Mouse (Mus musculus): Measurements from ENCODE around the gene Col6a5. TPM values are rescaled to one million over a fixed set of nuclear protein-coding genes. Genes with fewer than 3 reads are reported as not detected.
A peak's percentile ranks its signal among the peaks of the same experiment; 100 is the strongest.

Gene Col6a5
- polyA plus RNA-seq, 1 experiment from 2014 or later: 0.40 TPM

DNA sequence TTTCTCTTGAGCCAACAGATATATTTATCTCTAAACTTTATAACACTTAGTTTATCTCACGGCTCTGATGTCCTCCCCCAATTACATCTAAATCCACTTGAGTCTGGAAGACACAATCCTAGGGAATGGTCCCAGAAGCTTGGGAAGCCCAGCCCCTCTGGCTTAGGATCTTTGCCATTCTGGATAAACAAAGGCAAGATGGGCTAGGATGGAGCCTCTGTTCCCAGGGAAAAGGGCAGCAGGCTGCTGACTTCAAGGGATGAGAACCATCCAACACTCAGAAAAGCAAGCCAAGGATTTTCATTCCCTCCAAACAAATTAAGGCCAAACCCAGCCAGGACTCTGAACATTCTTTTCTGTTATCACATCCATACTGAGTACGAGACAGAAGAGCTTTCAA, 51.1 kb downstream of the Col6a5 start:
- Histone ChIP-seq H3K4me3 (no peak overlapping the region), H3K27ac (replicated peaks) (no peak overlapping the region), H3K9ac (no peak overlapping the region), H3K27me3 (no peaks in the 10 kb centered on the region), H3K4me2 (no peak overlapping the region), H3K36me3 (no peaks in the 10 kb centered on the region), H3K4me1 (replicated peaks) (no peaks in the 10 kb centered on the region), H3K9me3 (no peaks in the 10 kb centered on the region)
- WGBS: 91% methylated on average over 2 of the region's 2 CpGs
- no peak for ATAC-seq (ENCODE audit: low FRiP score, low read depth)

DNA sequence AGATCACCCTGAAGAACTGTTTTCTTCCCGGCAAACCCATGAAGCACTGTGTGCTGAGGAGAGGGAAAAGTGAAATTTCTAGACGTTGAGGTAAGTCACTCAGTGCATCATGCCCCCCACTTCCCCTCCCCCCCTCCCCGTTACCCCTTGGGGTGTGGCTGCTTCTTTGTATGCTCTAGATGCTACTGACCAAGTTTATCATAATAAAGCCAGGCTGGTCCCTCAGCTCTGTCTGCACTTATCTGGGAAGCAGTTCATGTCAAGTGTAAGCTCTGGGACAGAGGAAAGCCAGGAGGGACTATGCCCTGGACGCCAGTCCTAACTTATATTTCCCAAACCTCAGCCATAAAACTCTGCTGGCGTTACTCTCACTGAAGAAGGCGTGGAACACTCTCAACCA, 53.0 kb downstream of the Col6a5 start:
- H3K4me3 ChIP-seq: no peak overlapping the region
- no peaks in the 10 kb centered on the region for H3K4me1 ChIP-seq (replicated peaks)
- ATAC-seq (ENCODE audit: low FRiP score, low read depth): no peak
- H3K27me3 ChIP-seq: no peaks in the 10 kb centered on the region
- WGBS: 84% methylated on average over 6 of the region's 6 CpGs
- H3K36me3 ChIP-seq: no peaks in the 10 kb centered on the region
- no peak overlapping the region for H3K9ac ChIP-seq
- H3K4me2 ChIP-seq: no peak overlapping the region
- H3K27ac ChIP-seq (replicated peaks): no peak overlapping the region
- no peaks in the 10 kb centered on the region for H3K9me3 ChIP-seq

DNA sequence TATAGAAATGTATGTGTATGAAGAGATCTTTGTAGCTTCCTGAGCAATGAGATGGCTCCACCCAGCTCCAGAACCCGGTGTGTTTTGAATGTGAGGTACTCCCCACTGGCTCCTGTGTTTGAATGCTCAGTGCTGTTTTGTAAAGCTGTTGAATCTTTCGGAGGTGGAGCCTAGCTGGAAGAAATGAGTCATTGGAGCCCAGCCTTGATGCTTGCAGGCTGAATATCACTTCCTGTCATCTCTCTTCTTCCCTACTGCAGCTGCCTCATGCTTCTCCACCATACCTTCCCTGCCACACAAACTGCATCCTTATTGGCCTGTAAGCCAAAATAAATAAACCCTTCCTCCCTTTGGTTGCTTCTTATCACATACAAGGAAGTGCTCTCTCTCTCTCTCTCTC, 72.9 kb downstream of the Col6a5 start:
- Histone ChIP-seq H3K27me3 (no peaks in the 10 kb centered on the region), H3K9me3 (no peaks in the 10 kb centered on the region), H3K9ac (no peak overlapping the region), H3K36me3 (no peaks in the 10 kb centered on the region), H3K27ac (replicated peaks) (no peak overlapping the region), H3K4me2 (no peak overlapping the region), H3K4me1 (replicated peaks) (0 out of 2 replicates have a peak, but pooled peaks cover under 1% of the 10 kb centered on the region), H3K4me3 (no peak overlapping the region)
- no peak for ATAC-seq (ENCODE audit: low FRiP score, low read depth)
- WGBS: 37% methylated on average over 2 of the region's 2 CpGs

DNA sequence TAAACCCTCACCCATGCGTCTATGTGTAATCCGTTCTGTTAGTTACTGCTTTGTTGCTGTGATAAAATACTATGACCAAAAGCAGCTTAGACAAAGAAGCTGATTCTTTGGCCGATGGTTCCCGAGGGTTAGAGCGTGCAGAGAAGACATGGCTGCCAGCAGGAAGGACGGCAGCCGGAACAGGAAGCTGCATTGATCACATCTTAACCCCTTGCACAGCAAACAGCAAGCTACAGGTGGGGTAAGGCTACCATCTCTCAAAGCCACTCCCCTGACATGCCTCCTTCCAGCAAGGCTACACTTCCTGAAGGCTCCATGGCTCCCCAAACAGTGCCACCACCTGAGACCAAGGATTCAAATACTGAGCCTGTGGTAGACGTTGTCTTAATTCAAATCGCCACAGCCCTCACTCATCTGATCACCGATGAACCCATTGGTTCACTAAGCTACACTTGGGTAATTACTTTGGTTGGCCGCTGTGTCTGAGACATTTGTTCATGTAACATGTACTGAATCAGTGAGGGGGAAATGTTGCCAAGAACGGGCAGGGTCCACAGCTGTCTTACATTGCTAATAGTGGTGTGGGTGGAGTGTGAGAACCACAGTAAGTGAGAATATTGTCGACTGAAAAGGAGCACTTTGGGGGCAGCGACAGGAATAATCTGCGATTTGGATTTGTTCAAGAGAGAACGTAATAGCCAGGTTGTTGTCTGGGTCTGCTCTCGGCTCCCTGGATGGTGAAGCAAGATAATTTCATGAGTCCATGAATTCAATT, 75.6 kb downstream of the Col6a5 start:
- Histone ChIP-seq H3K4me3 (no peak overlapping the region), H3K27me3 (no peaks in the 10 kb centered on the region), H3K9ac (no peak overlapping the region)

DNA sequence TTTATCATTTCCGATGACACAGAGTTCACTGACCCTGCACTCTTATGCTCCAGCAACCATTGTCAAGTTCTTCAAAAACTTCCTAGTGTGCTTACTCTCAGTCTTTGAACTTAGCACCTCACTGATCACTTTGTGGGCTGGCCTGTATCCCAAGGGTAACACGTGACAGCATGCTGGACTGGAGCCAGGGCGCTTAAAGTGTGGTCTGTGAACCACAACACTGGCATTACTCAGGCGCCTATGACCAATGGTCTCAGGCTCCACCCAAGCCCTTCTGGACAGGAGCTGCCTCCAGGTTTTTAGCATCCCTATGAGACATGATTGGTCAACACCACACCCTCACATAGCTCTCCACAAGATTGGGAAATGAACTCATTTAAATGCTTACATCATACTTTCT, 79.7 kb downstream of the Col6a5 start:
- Histone ChIP-seq H3K9me3 (no peaks in the 10 kb centered on the region), H3K27ac (replicated peaks) (no peak overlapping the region), H3K4me3 (no peak overlapping the region), H3K27me3 (no peaks in the 10 kb centered on the region), H3K4me2 (no peak overlapping the region), H3K36me3 (no peaks in the 10 kb centered on the region), H3K9ac (no peak overlapping the region), H3K4me1 (replicated peaks) (no peaks in the 10 kb centered on the region)
- no peak for ATAC-seq (ENCODE audit: low FRiP score, low read depth)
- WGBS: 90% methylated on average over 4 of the region's 4 CpGs

More for the DNA sequence above, 75.6 kb downstream of the Col6a5 start:
- Histone ChIP-seq H3K4me1 (replicated peaks) (no peaks in the 10 kb centered on the region), H3K27ac (replicated peaks) (no peak overlapping the region), H3K9me3 (no peaks in the 10 kb centered on the region), H3K4me2 (no peak overlapping the region), H3K36me3 (no peaks in the 10 kb centered on the region)
- WGBS: 77% methylated on average over 17 of the region's 17 CpGs
- no peak for ATAC-seq (ENCODE audit: low FRiP score, low read depth)

DNA sequence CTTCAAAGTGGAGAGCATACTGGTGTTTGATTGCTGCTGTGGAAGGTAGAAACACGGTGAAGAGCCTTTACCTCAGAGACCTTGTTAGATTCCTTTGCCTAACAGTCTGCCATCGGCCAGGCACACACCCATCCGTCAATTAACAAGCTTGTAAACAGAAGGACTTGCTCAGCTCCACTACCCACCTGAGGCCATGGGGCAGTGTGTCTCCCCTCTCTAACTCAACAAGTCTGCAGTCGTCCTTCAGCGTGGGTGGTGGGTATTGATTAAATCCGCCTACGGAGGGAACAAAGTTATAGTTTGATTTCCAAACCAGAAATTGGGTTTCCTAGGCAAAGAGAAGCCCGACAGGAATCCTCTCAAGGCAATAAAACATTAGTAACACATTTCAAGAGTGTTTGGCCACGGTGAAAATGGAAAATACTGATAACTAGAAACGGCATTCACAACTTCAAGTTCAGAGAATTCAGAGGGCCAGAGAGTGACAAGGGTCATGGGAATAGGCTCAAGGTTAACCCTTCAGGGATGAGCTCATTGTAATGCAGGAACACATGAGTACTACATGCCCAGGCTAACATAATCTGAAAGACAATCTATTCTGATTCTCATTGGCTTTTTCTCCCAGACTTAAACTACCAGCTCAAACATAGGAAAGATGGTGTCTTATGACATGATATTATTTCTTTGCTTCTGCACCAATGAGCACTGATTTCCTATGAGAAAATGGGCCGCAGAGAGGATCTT, 81.9 kb downstream of the Col6a5 start:
- H3K4me3 ChIP-seq: no peak overlapping the region
- H3K9ac ChIP-seq: no peak overlapping the region
- no peaks in the 10 kb centered on the region for H3K4me1 ChIP-seq (replicated peaks)
- H3K36me3 ChIP-seq: no peaks in the 10 kb centered on the region
- H3K27ac ChIP-seq (replicated peaks): no peak overlapping the region
- H3K9me3 ChIP-seq: no peaks in the 10 kb centered on the region
- H3K27me3 ChIP-seq: no peaks in the 10 kb centered on the region
- no peak overlapping the region for H3K4me2 ChIP-seq
- no peak for ATAC-seq (ENCODE audit: low FRiP score, low read depth)
- WGBS: 71% methylated on average over 11 of the region's 11 CpGs

DNA sequence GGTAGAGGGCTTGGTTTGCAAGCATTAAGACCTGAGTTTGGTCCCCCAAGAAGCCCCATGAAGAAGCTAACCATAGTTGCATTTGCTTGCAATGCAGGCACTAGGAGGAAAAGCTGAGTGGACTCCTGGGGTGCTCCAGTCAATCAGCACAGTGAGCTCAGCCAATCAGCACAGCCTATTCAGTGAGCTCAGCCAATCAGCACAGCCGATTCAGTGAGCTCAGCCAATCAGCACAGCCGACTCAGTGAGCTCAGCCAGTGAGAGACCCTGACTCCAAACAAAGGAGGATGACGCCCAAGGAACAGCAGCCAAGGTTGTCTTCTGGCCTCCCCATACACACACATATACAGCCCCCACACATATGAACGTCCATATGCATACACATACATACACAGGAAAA, 84.3 kb downstream of the Col6a5 start:
- H3K4me3 ChIP-seq: no peak overlapping the region
- H3K4me1 ChIP-seq (replicated peaks): no peaks in the 10 kb centered on the region
- no peaks in the 10 kb centered on the region for H3K9me3 ChIP-seq
- WGBS: 88% methylated on average over 4 of the region's 4 CpGs
- no peak overlapping the region for H3K9ac ChIP-seq
- H3K36me3 ChIP-seq: no peaks in the 10 kb centered on the region
- ATAC-seq (ENCODE audit: low FRiP score, low read depth): no peak
- H3K27me3 ChIP-seq: no peaks in the 10 kb centered on the region
- H3K27ac ChIP-seq (replicated peaks): no peak overlapping the region
- H3K4me2 ChIP-seq: no peak overlapping the region

DNA sequence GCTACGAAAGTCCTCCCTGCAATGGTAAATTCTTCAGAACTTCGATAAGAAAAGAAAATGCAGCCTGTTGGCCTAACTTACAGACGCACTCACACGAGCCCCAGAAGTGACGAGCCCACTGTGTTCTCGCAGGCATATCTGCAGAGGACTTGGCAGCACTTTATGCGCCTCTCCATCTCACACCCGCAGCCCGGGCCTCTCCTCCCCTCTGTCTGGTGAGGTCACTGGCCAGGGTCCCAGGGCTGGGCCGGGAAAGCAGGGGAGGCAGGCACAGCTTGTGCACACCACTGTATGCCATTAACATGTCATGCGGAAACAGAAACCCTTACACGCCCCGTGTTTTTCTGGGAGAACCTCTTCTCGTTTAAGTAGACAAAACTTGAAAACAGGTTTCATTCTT, 88.8 kb downstream of the Col6a5 start:
- H3K4me3 ChIP-seq: no peak overlapping the region
- 73% methylated on average over 14 of the region's 14 CpGs for WGBS
- H3K27ac ChIP-seq (replicated peaks): no peak overlapping the region

DNA sequence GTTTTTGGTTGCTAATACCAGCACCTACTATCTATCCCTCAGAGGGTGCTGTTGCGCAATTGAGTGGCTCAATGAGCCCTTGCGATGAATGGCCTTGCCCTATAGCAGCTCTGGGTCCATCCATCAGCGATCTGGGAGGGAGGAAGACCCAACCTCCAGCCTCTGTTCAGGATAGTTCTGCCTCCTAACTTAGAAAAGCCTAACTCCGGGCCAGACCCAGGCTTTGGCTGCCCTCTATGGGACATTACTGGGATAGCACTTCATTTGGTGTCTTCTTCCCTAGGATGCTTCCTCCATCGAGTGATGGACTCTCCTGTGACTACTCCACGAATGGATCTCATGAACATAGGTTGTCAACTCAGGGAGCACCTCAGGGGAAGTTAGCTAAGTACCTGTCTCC, 102.7 kb downstream of the Col6a5 start:
- Histone ChIP-seq H3K27me3 (no peaks in the 10 kb centered on the region), H3K4me1 (replicated peaks) (no peaks in the 10 kb centered on the region), H3K36me3 (no peaks in the 10 kb centered on the region), H3K4me2 (no peak overlapping the region), H3K9me3 (no peaks in the 10 kb centered on the region), H3K4me3 (no peak overlapping the region), H3K9ac (no peak overlapping the region), H3K27ac (replicated peaks) (no peak overlapping the region)
- WGBS: 7% methylated on average over 6 of the region's 6 CpGs
- ATAC-seq (ENCODE audit: low FRiP score, low read depth): peak; percentile 48; the same call in 1 of the 2 replicates

More for the DNA sequence above, 88.8 kb downstream of the Col6a5 start:
- Histone ChIP-seq H3K9ac (no peak overlapping the region), H3K4me2 (no peak overlapping the region), H3K9me3 (no peaks in the 10 kb centered on the region), H3K4me1 (replicated peaks) (no peaks in the 10 kb centered on the region), H3K36me3 (no peaks in the 10 kb centered on the region), H3K27me3 (no peaks in the 10 kb centered on the region)
- ATAC-seq (ENCODE audit: low FRiP score, low read depth): no peak

DNA sequence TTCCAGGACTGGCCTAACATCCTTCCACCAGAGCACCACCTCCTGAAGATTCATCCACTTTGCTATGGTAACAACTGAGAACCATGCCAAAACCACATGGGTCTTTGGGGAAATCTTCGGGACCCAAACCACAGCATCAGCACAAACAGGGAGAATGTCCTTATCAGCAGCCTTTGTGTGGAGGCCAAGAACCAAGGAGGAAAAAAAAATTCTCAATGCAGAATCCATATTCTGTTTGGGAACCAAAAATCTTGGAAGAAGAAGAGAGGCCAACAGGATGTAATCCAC, 107.7 kb downstream of the Col6a5 start:
- Histone ChIP-seq H3K9ac (no peak overlapping the region), H3K4me1 (replicated peaks) (no peaks in the 10 kb centered on the region; the same call in 1 of the 2 replicates), H3K27ac (replicated peaks) (no peak overlapping the region), H3K27me3 (no peaks in the 10 kb centered on the region), H3K4me3 (no peak overlapping the region), H3K9me3 (no peaks in the 10 kb centered on the region), H3K36me3 (no peaks in the 10 kb centered on the region), H3K4me2 (no peak overlapping the region)
- 85% methylated on average over 1 of the region's 1 CpGs for WGBS
- no peak for ATAC-seq (ENCODE audit: low FRiP score, low read depth)

DNA sequence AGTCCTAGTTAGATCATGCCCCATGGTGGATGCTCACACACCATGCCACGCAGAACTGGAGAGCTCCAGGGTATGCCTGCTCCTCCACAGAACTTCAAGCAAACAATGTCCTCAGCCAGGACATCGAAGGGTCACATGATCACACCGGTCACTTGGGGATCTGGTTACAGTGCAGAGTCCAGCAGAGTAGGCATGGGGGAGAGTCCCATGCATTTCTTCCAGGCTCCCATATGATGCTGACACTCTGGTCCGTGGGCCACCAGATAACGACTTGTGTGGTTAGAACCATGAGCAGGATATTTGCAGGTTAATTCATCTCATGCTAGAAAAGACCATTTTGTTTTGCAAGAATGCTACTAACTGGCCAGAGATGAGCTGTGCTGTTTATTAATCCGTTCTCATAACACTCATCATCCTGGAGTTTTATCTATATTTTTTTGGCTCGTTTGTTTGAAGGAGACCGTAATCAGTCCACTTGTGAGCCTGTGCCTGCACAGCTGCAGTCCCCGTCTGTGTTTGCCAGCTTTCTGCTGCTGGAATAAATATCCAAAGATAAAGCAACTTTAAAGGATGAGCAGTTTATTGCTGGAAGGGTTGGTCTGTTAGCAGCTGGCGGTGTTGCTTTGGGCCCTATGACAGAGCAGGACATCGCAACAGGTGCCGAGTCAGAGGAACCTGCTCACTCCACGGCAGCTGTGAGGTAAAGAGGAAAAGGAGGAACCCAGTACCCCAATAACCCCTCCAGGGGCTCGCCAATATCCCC, 108.2 kb downstream of the Col6a5 start:
- WGBS: 84% methylated on average over 14 of the region's 14 CpGs

DNA sequence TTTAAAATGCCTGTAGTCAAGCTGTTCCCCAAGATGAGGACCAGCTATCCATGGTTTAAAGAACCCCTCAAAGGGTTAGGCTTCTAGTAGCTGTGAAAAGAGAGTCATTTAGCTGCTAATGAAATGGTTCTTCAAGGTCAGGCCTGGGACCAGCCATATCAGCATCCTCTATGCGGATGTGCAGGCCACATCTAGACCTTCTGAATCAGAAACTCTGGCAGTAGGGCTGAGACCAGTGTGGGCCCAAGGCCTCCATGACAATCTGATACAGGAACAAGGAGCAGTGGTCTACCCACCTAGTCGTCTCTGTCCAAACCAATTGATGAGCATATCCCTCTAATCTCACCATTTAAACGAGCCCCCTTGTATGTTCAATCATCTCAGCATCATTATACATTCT, 109.4 kb downstream of the Col6a5 start:
- H3K4me2 ChIP-seq: no peak overlapping the region
- H3K4me1 ChIP-seq (replicated peaks): no peaks in the 10 kb centered on the region; the same call in 1 of the 2 replicates
- 83% methylated on average over 3 of the region's 3 CpGs for WGBS
- no peaks in the 10 kb centered on the region for H3K27me3 ChIP-seq
- H3K36me3 ChIP-seq: no peaks in the 10 kb centered on the region
- no peak overlapping the region for H3K27ac ChIP-seq (replicated peaks)
- H3K9me3 ChIP-seq: no peaks in the 10 kb centered on the region
- ATAC-seq (ENCODE audit: low FRiP score, low read depth): no peak
- no peak overlapping the region for H3K4me3 ChIP-seq
- H3K9ac ChIP-seq: no peak overlapping the region

More for the DNA sequence above, 108.2 kb downstream of the Col6a5 start:
- Histone ChIP-seq H3K27me3 (no peaks in the 10 kb centered on the region), H3K9ac (no peak overlapping the region), H3K4me2 (no peak overlapping the region), H3K4me1 (replicated peaks) (no peaks in the 10 kb centered on the region; the same call in 1 of the 2 replicates), H3K27ac (replicated peaks) (no peak overlapping the region), H3K4me3 (no peak overlapping the region), H3K9me3 (no peaks in the 10 kb centered on the region), H3K36me3 (no peaks in the 10 kb centered on the region)
- ATAC-seq (ENCODE audit: low FRiP score, low read depth): no peak
